Mouse (Mus musculus) thymus, postnatal 10 days (tissue): Measurements from ENCODE around the gene Zfp384.
A peak's percentile ranks its signal among the peaks of the same experiment; 100 is the strongest.

Experiments
- DNase-seq, 2 experiments: peaks; one replicate each; pipeline ENCODE4 v3.0.0; 2021; ENCODE audit warnings: low spot score in 2 of 2

Gene Zfp384

GRCm38 (mm10) chr6:125009129-125009180 lies at the start of gene Zfp384:
Zfp384 (plus strand) TSS chr6:125009145.
- DNase-seq: no peak

GRCm38 (mm10) chr6:124959960-124960359 lies 49.0 kb upstream of the Zfp384 start:
- DNase-seq: no peak

- DNase-seq: no peak
Observed at GRCm38 (mm10) chr6:124961021-124961420, 47.9 kb upstream of the Zfp384 start.

GRCm38 (mm10) chr6:124964638-124965037 lies 44.3 kb upstream of the Zfp384 start:
- DNase-seq: no peak

- peak; percentile 93 to 95 for DNase-seq
Observed at GRCm38 (mm10) chr6:124965088-124965719, 43.7 kb upstream of the Zfp384 start, which contains the start of gene Cops7a. Cops7a (minus strand) TSS chr6:124965538.

- DNase-seq: peak in 1 of 2 experiments; percentile 14
Observed at GRCm38 (mm10) chr6:124965747-124966146, 43.2 kb upstream of the Zfp384 start.

GRCm38 (mm10) chr6:124966466-124967118 lies 42.4 kb upstream of the Zfp384 start:
- DNase-seq: peak; percentile 4 to 32

GRCm38 (mm10) chr6:124967766-124968165 lies 41.2 kb upstream of the Zfp384 start:
- DNase-seq: peak; percentile 21 to 58

GRCm38 (mm10) chr6:124992241-124992640 lies 16.7 kb upstream of the Zfp384 start:
- no peak for DNase-seq

- DNase-seq: no peak
Observed at GRCm38 (mm10) chr6:124993365-124993764, 15.6 kb upstream of the Zfp384 start.

GRCm38 (mm10) chr6:124993876-124994275 lies 15.1 kb upstream of the Zfp384 start:
- DNase-seq: no peak

- no peak for DNase-seq
Observed at GRCm38 (mm10) chr6:124995246-124995645, 13.7 kb upstream of the Zfp384 start.

- no peak for DNase-seq
Observed at GRCm38 (mm10) chr6:124995831-124996403, 13.0 kb upstream of the Zfp384 start.

GRCm38 (mm10) chr6:124996551-124997501 lies 12.1 kb upstream of the Zfp384 start, which contains the start of gene Pianp:
Pianp (plus strand) TSS chr6:124996694.
- peak; percentile 60 to 86 for DNase-seq

- DNase-seq: no peak
Observed at GRCm38 (mm10) chr6:124998066-124998465, 10.9 kb upstream of the Zfp384 start.

- DNase-seq: no peak
Observed at GRCm38 (mm10) chr6:124999091-124999490, 9.9 kb upstream of the Zfp384 start.

- no peak for DNase-seq
Observed at GRCm38 (mm10) chr6:124999546-124999945, 9.4 kb upstream of the Zfp384 start.

- no peak for DNase-seq
Observed at GRCm38 (mm10) chr6:125003706-125004105, 5.2 kb upstream of the Zfp384 start.

- DNase-seq: no peak
Observed at GRCm38 (mm10) chr6:125005086-125005485, 3.9 kb upstream of the Zfp384 start.

- no peak for DNase-seq
Observed at GRCm38 (mm10) chr6:125008060-125008459, 885 bp upstream of the Zfp384 start.

GRCm38 (mm10) chr6:125008586-125009128 lies 288 bp upstream of the Zfp384 start:
- DNase-seq: peak; percentile 93 to 96
